Comparison of ENCODE assay signal across 12 mouse cellular contexts in genomic region chr6:54242286-54242685, GRCm38 (mm10).
DNase-seq lines count a peak whose midpoint lies in the region; ATAC-seq and TF ChIP-seq lines count a peak whose summit lies in the region.
"Had no signal": no experiment of that assay in that cellular context is flagged by ENCODE, and none has a peak within 500 bp of the region (broad histone marks: within the 10 kb centered on the region; RNA-seq: fewer than 3 reads in every experiment).

No protein-coding gene starts in this region.

- H3K9ac ChIP-seq in heart, embryonic 13.5 days, result no peak overlapping the region
- no peak overlapping the region for H3K9ac ChIP-seq in heart, embryonic 12.5 days
- no peak overlapping the region for H3K9ac ChIP-seq in midbrain, embryonic 14.5 days (replicated peaks; ENCODE audit: low read length)
- H3K9ac ChIP-seq in hindbrain, embryonic 14.5 days, result no peak overlapping the region
- H3K9ac ChIP-seq: neural tube, embryonic 15.5 days had no signal

- peak overlapping the region; percentile 40 for H3K4me2 ChIP-seq in heart, embryonic 13.5 days
- H3K4me2 ChIP-seq in heart, embryonic 12.5 days, result no peak overlapping the region
- H3K4me2 ChIP-seq in midbrain, embryonic 14.5 days (ENCODE audit: low read length), result no peak overlapping the region
- H3K4me2 ChIP-seq in hindbrain, embryonic 14.5 days (replicated peaks), result no peak overlapping the region
- H3K4me2 ChIP-seq: neural tube, embryonic 15.5 days had no signal

- H3K9me3 ChIP-seq in heart, embryonic 13.5 days, result peaks cover 10% of the 10 kb centered on the region; the same call in 1 of the 2 replicates
- H3K9me3 ChIP-seq in heart, embryonic 12.5 days (replicated peaks), result peaks cover 11% of the 10 kb centered on the region; the same call in 1 of the 2 replicates
- H3K9me3 ChIP-seq in midbrain, embryonic 14.5 days (ENCODE audit: control insufficient read depth, low read length), result no peaks in the 10 kb centered on the region
- peaks cover 6% of the 10 kb centered on the region for H3K9me3 ChIP-seq in midbrain, embryonic 10.5 days (replicated peaks)
- H3K9me3 ChIP-seq in hindbrain, embryonic 14.5 days (ENCODE audit: control insufficient read depth, low read length), result 0 out of 2 replicates have a peak, but pooled peaks cover 8% of the 10 kb centered on the region
- H3K9me3 ChIP-seq: neural tube, embryonic 15.5 days had no signal

- intact Hi-C loops in left cerebral cortex, adult 2 months (cut with DNase I), result loop anchor here (10.0 kb wide), 1 partner anchor 263 kb away; no protein-coding TSS in a partner anchor

- TF ChIP-seq CTCF in left cerebral cortex, adult 2 months (IDR thresholded peaks at IDR 0.05), result no peak; the same call in none of the 2 replicates

- peaks cover 21% of the 10 kb centered on the region for H3K4me1 ChIP-seq in heart, embryonic 13.5 days
- peaks cover 13% of the 10 kb centered on the region for H3K4me1 ChIP-seq in heart, embryonic 12.5 days (replicated peaks)
- H3K4me1 ChIP-seq in midbrain, embryonic 14.5 days (ENCODE audit: control insufficient read depth, insufficient read depth, low read length), result no peaks in the 10 kb centered on the region
- 0 out of 2 replicates have a peak, but pooled peaks cover 2% of the 10 kb centered on the region for H3K4me1 ChIP-seq in midbrain, embryonic 10.5 days
- no peaks in the 10 kb centered on the region for H3K4me1 ChIP-seq in hindbrain, embryonic 14.5 days (replicated peaks; ENCODE audit: control insufficient read depth, insufficient read depth, low read length)
- H3K4me1 ChIP-seq: neural tube, embryonic 15.5 days had no signal

- no peaks in the 10 kb centered on the region for H3K27me3 ChIP-seq in heart, embryonic 13.5 days (replicated peaks)
- no peaks in the 10 kb centered on the region for H3K27me3 ChIP-seq in heart, embryonic 12.5 days (replicated peaks)
- no peaks in the 10 kb centered on the region for H3K27me3 ChIP-seq in midbrain, embryonic 14.5 days (ENCODE audit: control insufficient read depth, insufficient read depth, low read length)
- H3K27me3 ChIP-seq in midbrain, embryonic 10.5 days (ENCODE audit: low read depth, poor library complexity, severe bottlenecking), result no peaks in the 10 kb centered on the region
- no peaks in the 10 kb centered on the region for H3K27me3 ChIP-seq in hindbrain, embryonic 14.5 days (ENCODE audit: control insufficient read depth, insufficient read depth, low read length)
- H3K27me3 ChIP-seq: neural tube, embryonic 15.5 days had no signal

- no peak overlapping the region for H3K4me3 ChIP-seq in heart, embryonic 13.5 days
- no peak overlapping the region for H3K4me3 ChIP-seq in heart, embryonic 12.5 days
- no peak overlapping the region for H3K4me3 ChIP-seq in midbrain, embryonic 14.5 days (replicated peaks; ENCODE audit: low read depth, low read length)
- no peak overlapping the region for H3K4me3 ChIP-seq in midbrain, embryonic 10.5 days
- H3K4me3 ChIP-seq in left cerebral cortex, adult 2 months, result no peak overlapping the region
- H3K4me3 ChIP-seq in hindbrain, embryonic 14.5 days (replicated peaks; ENCODE audit: low read length), result no peak overlapping the region
- H3K4me3 ChIP-seq: neural tube, embryonic 15.5 days had no signal

- 0 out of 2 replicates have a peak overlapping the region, but pooled peaks have one; percentile 21 for H3K27ac ChIP-seq in heart, embryonic 13.5 days (replicated peaks)
- no peak overlapping the region for H3K27ac ChIP-seq in heart, embryonic 12.5 days (ENCODE audit: poor library complexity, severe bottlenecking)
- H3K27ac ChIP-seq in midbrain, embryonic 14.5 days (replicated peaks; ENCODE audit: low read depth, low read length), result 0 out of 2 replicates have a peak overlapping the region, but pooled peaks have one; percentile 3
- H3K27ac ChIP-seq in midbrain, embryonic 10.5 days (replicated peaks), result no peak overlapping the region
- peak overlapping the region; percentile 71 for H3K27ac ChIP-seq in left cerebral cortex, adult 2 months
- no peak overlapping the region for H3K27ac ChIP-seq in hindbrain, embryonic 14.5 days
- H3K27ac ChIP-seq: macrophage; neural tube, embryonic 15.5 days had no signal

- ATAC-seq in heart, embryonic 13.5 days (ENCODE audit: extremely low read depth, insufficient number of reproducible peaks, low FRiP score, low TSS enrichment), result no peak
- ATAC-seq in heart, embryonic 12.5 days (ENCODE audit: insufficient number of reproducible peaks, low FRiP score), result no peak
- no peak for ATAC-seq in midbrain, embryonic 14.5 days (ENCODE audit: low FRiP score, low TSS enrichment)
- ATAC-seq in hindbrain, embryonic 14.5 days (ENCODE audit: low FRiP score), result no peak
- ATAC-seq: CD4-positive, CD25-positive, alpha-beta regulatory T cell, adult 4 months had no signal

- no peak for DNase-seq in midbrain, embryonic 14.5 days
- DNase-seq in midbrain, embryonic 10.5 days (ENCODE audit: low spot score), result no peak
- DNase-seq in left cerebral cortex, adult 2 months (ENCODE audit: extremely low spot score in 1 of 2, low spot score in 2 of 2), result peak; percentile 39 to 43
- DNase-seq in thymus, postnatal 0 days (ENCODE audit: low spot score), result no peak
- DNase-seq in thymus, adult 18-20 months, result no peak
- DNase-seq in hindbrain, embryonic 14.5 days (ENCODE audit: low spot score), result no peak
- DNase-seq: gastrocnemius, postnatal 10 days had no signal

- 37% methylated on average over 9 of the region's 9 CpGs for WGBS in heart, embryonic 13.5 days
- 41% methylated on average over 9 of the region's 9 CpGs for WGBS in heart, embryonic 12.5 days
- WGBS in midbrain, embryonic 14.5 days, result 74% methylated on average over 9 of the region's 9 CpGs
- WGBS in midbrain, embryonic 10.5 days, result 90% methylated on average over 9 of the region's 9 CpGs
- WGBS in hindbrain, embryonic 14.5 days, result 74% methylated on average over 9 of the region's 9 CpGs

- peaks cover 8% of the 10 kb centered on the region; the same call in 1 of the 2 replicates for H3K36me3 ChIP-seq in heart, embryonic 13.5 days
- H3K36me3 ChIP-seq in heart, embryonic 12.5 days, result peaks cover 6% of the 10 kb centered on the region; the same call in 1 of the 2 replicates
- H3K36me3 ChIP-seq in midbrain, embryonic 14.5 days (ENCODE audit: control insufficient read depth, insufficient read depth, low read length), result no peaks in the 10 kb centered on the region
- peaks cover 11% of the 10 kb centered on the region for H3K36me3 ChIP-seq in midbrain, embryonic 10.5 days
- no peaks in the 10 kb centered on the region for H3K36me3 ChIP-seq in hindbrain, embryonic 14.5 days (replicated peaks; ENCODE audit: control insufficient read depth, insufficient read depth)
- H3K36me3 ChIP-seq: neural tube, embryonic 15.5 days had no signal

Comparison
In these comparisons a context has a peak if more than half of its experiments do, and no peak if none do; other contexts are left out.
1. H3K27ac ChIP-seq: peak in heart, embryonic 13.5 days (single experiment), midbrain, embryonic 14.5 days (single experiment) and left cerebral cortex, adult 2 months (single experiment); none in heart, embryonic 12.5 days (single experiment), midbrain, embryonic 10.5 days (single experiment) and hindbrain, embryonic 14.5 days (single experiment).
2. DNase-seq: peak in left cerebral cortex, adult 2 months (2 of 2); none in midbrain, embryonic 14.5 days (single experiment), midbrain, embryonic 10.5 days (single experiment), thymus, postnatal 0 days (single experiment), thymus, adult 18-20 months (0 of 2) and hindbrain, embryonic 14.5 days (single experiment).